Mouse (Mus musculus) heart, postnatal 0 days (tissue): ENCODE results near the gene Panx3. TPM values are rescaled to one million over a fixed set of nuclear protein-coding genes. Genes with fewer than 3 reads are reported as not detected.

ENCODE experiments used
- ATAC-seq: fragments of 200-750 bp; cut with Nextera tagmentation; 2 replicates; pipeline ENCODE4 v1.8.0; 2017; ENCODE audit warnings: low read depth, moderate number of reproducible peaks, moderate library complexity; ENCODE audit not compliant: insufficient read depth
- DNase-seq: peaks from one replicate; pipeline ENCODE4 v3.0.0-alpha.2; 2016; ENCODE audit warnings: low spot score
- H3K27ac ChIP-seq: fragments of 300-500 bp; sonication (generic); 2 replicates; pipeline ENCODE4 v1.5.1; 2014; ENCODE audit warnings: low read depth, mild to moderate bottlenecking
- H3K27me3 ChIP-seq: fragments of 300-500 bp; sonication (generic); 2 replicates; pipeline ENCODE4 v1.6.1; 2014; ENCODE audit warnings: low read length, mixed read lengths; ENCODE audit not compliant: control insufficient read depth, insufficient read depth
- H3K36me3 ChIP-seq: fragments of 300-500 bp; sonication (generic); replicated peaks from 2 replicates; pipeline ENCODE4 v1.6.1; 2014; ENCODE audit warnings: low read length, mixed read lengths; ENCODE audit not compliant: control insufficient read depth, insufficient read depth
- H3K4me1 ChIP-seq: fragments of 300-500 bp; sonication (generic); 2 replicates; pipeline ENCODE4 v1.6.1; 2014; ENCODE audit warnings: antibody characterized with exemption; ENCODE audit not compliant: control insufficient read depth, insufficient read depth
- H3K4me2 ChIP-seq: fragments of 300-500 bp; sonication (generic); 2 replicates; pipeline ENCODE4 v1.6.1; 2014; ENCODE audit warnings: low read depth, mild to moderate bottlenecking, low read length, moderate library complexity
- H3K4me3 ChIP-seq: fragments of 300-500 bp; sonication (generic); 2 replicates; pipeline ENCODE4 v1.5.1; 2014; ENCODE audit warnings: low read depth, low read length
- H3K9ac ChIP-seq: fragments of 300-500 bp; sonication (generic); replicated peaks from 2 replicates; pipeline ENCODE4 v1.6.1; 2014; ENCODE audit warnings: low read depth, low read length, mixed read lengths
- H3K9me3 ChIP-seq: fragments of 300-500 bp; sonication (generic); replicated peaks from 2 replicates; pipeline ENCODE4 v1.6.1; 2016; ENCODE audit warnings: low read length; ENCODE audit not compliant: control insufficient read depth
- CTCF ChIP-seq: IDR thresholded peaks from 2 replicates; pipeline ENCODE4 v1.5.1; 2016; ENCODE audit warnings: antibody characterized with exemption, control low read depth, low read depth
- EP300 ChIP-seq: IDR thresholded peaks from 2 replicates; pipeline ENCODE4 v1.6.1; 2016; ENCODE audit warnings: antibody characterized with exemption, low read depth
- WGBS: fragments of 180-500 bp; shearing (Covaris S2); extraction: QIAGEN DNeasy Blood & Tissue Kit; methylation state at CpG from one replicate; pipeline ENCODE4 v1.1.7; 2014; 5-methylcytosine and 5-hydroxymethylcytosine counted together
- polyA plus RNA-seq: library from polyadenylated mRNA; unstranded; fragments of >200 nt; fragmentation: Nextera tagmentation; extraction: Ambion mirVana; gene quantifications from 2 replicates; pipeline ENCODE4 v1.2.1, GENCODE M21; 2015
- total RNA-seq: library from RNA; depleted of rRNA; stranded (reverse); fragments of >200 nt; gene quantifications from 2 replicates; pipeline ENCODE4 v1.2.3, GENCODE M21; 2014; ENCODE audit warnings: low replicate concordance; rRNA removed

Panx3 gene
- total RNA-seq (not detected in 2 replicates), polyA plus RNA-seq (not detected in 2 replicates)

DNA sequence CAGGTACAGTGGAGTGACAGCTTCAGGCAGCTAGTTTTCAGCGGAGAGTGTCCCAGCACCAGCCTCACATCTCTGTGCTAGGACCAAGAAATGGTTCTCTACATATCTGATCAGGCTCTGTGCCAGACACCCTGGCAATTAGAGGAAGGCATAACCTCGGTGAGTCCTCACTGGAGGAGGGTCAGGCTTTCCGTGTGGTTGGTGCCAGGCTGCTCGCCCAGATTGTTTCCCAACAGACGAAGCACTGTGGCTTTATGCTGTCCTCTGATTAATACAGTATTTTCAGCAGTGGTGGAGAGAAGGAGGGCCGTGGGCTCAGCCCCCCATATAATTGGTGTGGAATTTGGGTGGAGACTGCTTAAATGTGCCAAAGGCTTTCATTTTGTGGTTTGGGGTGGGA, at the start of gene Panx3:
Gene Panx3 (minus strand): TSS at position 121 of the 400 bp plus-strand sequence.
- Histone ChIP-seq H3K27ac (no peak within 1 kb of the TSS), H3K9me3 (no peaks in the 10 kb centered on the region), H3K36me3 (no peaks in the 10 kb centered on the region), H3K4me1 (no peaks in the 10 kb centered on the region), H3K4me3 (no peak within 1 kb of the TSS), H3K4me2 (no peak within 1 kb of the TSS), H3K9ac (no peak within 1 kb of the TSS), H3K27me3 (no peaks in the 10 kb centered on the region)
- ATAC-seq (no peak), DNase-seq (no peak)
- TF ChIP-seq CTCF (no peak), EP300 (no peak)
- WGBS: 39% methylated on average over 6 of the region's 6 CpGs

DNA sequence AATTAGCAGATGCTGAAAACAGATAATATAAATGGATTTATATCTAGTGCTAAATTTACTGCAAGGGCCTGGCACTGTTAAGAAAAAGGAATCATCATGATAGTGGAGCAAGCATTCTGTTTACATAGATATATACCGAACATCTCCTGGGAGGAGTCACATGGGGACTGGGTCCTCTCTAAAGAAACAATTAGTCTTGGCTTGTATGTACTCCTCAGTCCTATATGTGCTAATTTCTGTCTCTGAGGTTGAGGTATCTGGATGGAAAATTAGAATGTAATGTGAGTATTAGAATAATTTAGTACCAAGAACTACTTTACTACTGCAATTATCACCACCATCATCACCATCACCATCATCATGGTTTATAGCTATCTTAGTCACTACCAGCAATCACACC, 47.1 kb upstream of the Panx3 start, which contains the start of gene Olfr160:
Gene Olfr160 (minus strand): TSS at position 101 of the 400 bp plus-strand sequence.
- 77% methylated on average over 1 of the region's 1 CpGs for WGBS
- Histone ChIP-seq H3K4me2 (no peak within 1 kb of the TSS), H3K4me3 (no peak within 1 kb of the TSS), H3K36me3 (no peaks in the 10 kb centered on the region), H3K9me3 (no peaks in the 10 kb centered on the region), H3K27me3 (no peaks in the 10 kb centered on the region), H3K4me1 (no peaks in the 10 kb centered on the region), H3K27ac (no peak within 1 kb of the TSS), H3K9ac (no peak within 1 kb of the TSS)
- TF ChIP-seq CTCF: no peak
- TF ChIP-seq EP300: no peak
- DNase-seq (no peak), ATAC-seq (no peak)

DNA sequence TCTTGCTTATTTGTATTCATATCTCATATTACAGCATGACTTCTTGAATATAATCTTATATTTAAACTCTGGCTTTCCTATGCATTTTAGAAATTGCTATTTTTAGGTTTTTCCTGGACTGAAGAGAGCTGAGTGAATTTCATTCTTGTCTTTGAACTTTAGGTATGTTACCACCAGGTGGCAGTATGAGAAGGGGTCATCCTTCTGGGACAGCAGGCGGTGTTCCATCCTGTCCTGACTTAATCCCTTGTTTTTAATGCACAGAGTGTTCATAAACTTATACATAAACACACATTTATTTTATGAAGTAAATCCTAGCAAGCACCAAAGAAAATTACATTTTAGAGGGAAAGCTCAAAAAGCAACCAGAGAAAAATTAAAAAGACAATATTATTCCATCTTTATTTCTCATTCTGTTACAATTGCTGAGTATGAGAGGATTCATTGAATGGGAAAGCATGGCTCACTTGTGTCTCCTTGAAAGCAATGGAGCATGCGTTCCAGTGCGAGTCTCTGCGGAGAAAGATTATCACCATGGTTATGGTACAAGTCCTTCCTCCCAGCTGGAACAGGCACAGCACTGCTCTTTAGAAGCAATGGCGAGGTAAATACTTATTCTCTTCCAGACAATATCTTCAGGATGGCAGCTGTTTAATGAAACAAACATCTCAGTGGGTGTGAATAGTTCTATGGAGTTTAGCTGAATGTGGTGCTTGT, 21.1 kb upstream of the Panx3 start:
- no peak for ATAC-seq

GRCm38 (mm10) chr9:37687941-37688303, 18.9 kb upstream of the Panx3 start:
- no peak for DNase-seq
- WGBS: 40% methylated on average over 3 of the region's 3 CpGs
- Histone ChIP-seq H3K9ac (no peak overlapping the region), H3K36me3 (no peaks in the 10 kb centered on the region), H3K27me3 (no peaks in the 10 kb centered on the region), H3K4me1 (no peaks in the 10 kb centered on the region), H3K4me2 (no peak overlapping the region), H3K4me3 (no peak overlapping the region), H3K9me3 (no peaks in the 10 kb centered on the region), H3K27ac (no peak overlapping the region)
- ATAC-seq: no peak
- no peak for TF ChIP-seq CTCF
- TF ChIP-seq EP300: no peak

More for the DNA sequence above, 21.1 kb upstream of the Panx3 start:
- H3K27me3 ChIP-seq: no peaks in the 10 kb centered on the region
- H3K9ac ChIP-seq: no peak overlapping the region
- no peak overlapping the region for H3K27ac ChIP-seq
- H3K4me1 ChIP-seq: no peaks in the 10 kb centered on the region
- H3K4me3 ChIP-seq: no peak overlapping the region
- no peak overlapping the region for H3K4me2 ChIP-seq
- TF ChIP-seq EP300: no peak
- TF ChIP-seq CTCF: peak; percentile 73
- H3K9me3 ChIP-seq: no peaks in the 10 kb centered on the region
- DNase-seq: peak; percentile 45
- 47% methylated on average over 5 of the region's 5 CpGs for WGBS
- H3K36me3 ChIP-seq: no peaks in the 10 kb centered on the region

DNA sequence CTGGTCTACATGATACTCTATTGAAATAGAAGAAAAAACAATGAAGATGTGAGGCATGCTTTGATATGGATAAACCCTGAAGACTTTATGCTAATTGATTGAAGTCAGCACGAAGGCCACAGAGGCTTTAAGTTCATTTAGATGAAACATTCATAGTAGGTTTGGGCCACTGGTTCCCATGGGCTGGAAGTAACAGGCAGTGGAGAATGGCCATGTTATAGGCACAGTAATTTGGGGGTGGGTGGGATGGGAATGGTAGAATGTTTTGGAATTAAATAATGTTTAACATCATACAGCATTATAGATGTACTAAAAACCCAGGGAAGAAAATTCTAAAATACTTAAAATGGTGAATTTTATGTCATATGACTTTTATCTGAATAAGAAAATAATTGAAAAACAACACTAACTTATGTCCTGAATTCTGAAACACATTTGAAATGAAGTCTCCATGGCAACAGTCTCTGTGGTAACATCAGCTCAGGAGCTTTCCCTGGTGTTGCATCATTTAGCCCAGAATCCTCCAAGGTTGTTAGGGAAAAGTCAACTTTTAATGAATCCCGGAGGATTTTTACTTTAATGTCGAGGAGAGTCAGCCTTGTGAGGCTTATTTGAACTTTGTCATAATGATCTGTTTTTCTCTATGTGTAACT, 18.4 kb upstream of the Panx3 start:
- Histone ChIP-seq H3K27me3 (no peaks in the 10 kb centered on the region), H3K4me2 (no peak overlapping the region), H3K36me3 (no peaks in the 10 kb centered on the region), H3K4me1 (no peaks in the 10 kb centered on the region), H3K4me3 (no peak overlapping the region), H3K9ac (no peak overlapping the region), H3K27ac (no peak overlapping the region), H3K9me3 (no peaks in the 10 kb centered on the region)
- ATAC-seq (no peak), DNase-seq (no peak)
- WGBS: 67% methylated on average over 3 of the region's 3 CpGs
- no peak for TF ChIP-seq EP300
- no peak for TF ChIP-seq CTCF
